Mouse (Mus musculus) ovary, adult 18-20 months (tissue): ENCODE data around the gene Lrrc10b.
A peak's percentile ranks its signal among the peaks of the same experiment; 100 is the strongest.

ENCODE experiments used
- DNase-seq: peaks from one replicate; pipeline ENCODE4 v3.0.0; 2022; ENCODE audit warnings: low spot score, mixed read lengths

The Lrrc10b gene

GRCm38 (mm10) chr19:10456752-10457483, at the start of gene Lrrc10b:
Gene Lrrc10b (minus strand): TSS chr19:10457473.
- peak; percentile 39 for DNase-seq

- DNase-seq, result no peak
These were observed 45.3 kb upstream of the Lrrc10b start for GRCm38 (mm10) chr19:10502571-10502970.

GRCm38 (mm10) chr19:10500581-10500980, 43.3 kb upstream of the Lrrc10b start:
- no peak for DNase-seq

GRCm38 (mm10) chr19:10497512-10498160, 40.4 kb upstream of the Lrrc10b start:
- DNase-seq, result no peak

- no peak for DNase-seq
These were observed 39.7 kb upstream of the Lrrc10b start for GRCm38 (mm10) chr19:10496976-10497375.

- DNase-seq, result no peak
These were observed 38.4 kb upstream of the Lrrc10b start for GRCm38 (mm10) chr19:10495670-10496069.

- peak; percentile 19 for DNase-seq
These were observed 29.0 kb upstream of the Lrrc10b start for GRCm38 (mm10) chr19:10486264-10486738.

GRCm38 (mm10) chr19:10482703-10483102, 25.4 kb upstream of the Lrrc10b start, which contains the start of gene Ppp1r32:
Gene Ppp1r32 (minus strand): TSS chr19:10482928.
- no peak for DNase-seq

GRCm38 (mm10) chr19:10479541-10479940, 22.3 kb upstream of the Lrrc10b start:
- DNase-seq, result no peak

- DNase-seq, result no peak
These were observed 16.5 kb upstream of the Lrrc10b start for GRCm38 (mm10) chr19:10473779-10474178.

GRCm38 (mm10) chr19:10472958-10473357, 15.7 kb upstream of the Lrrc10b start:
- DNase-seq, result no peak

GRCm38 (mm10) chr19:10469171-10469658, 11.9 kb upstream of the Lrrc10b start:
- no peak for DNase-seq

- no peak for DNase-seq
These were observed 7.2 kb upstream of the Lrrc10b start for GRCm38 (mm10) chr19:10464427-10464826.

GRCm38 (mm10) chr19:10461584-10461983, 4.3 kb upstream of the Lrrc10b start:
- no peak for DNase-seq

GRCm38 (mm10) chr19:10459907-10460306, 2.6 kb upstream of the Lrrc10b start:
- DNase-seq, result no peak

- DNase-seq, result peak; percentile 23
These were observed 823 bp upstream of the Lrrc10b start for GRCm38 (mm10) chr19:10458096-10458495.

GRCm38 (mm10) chr19:10457484-10457800, 169 bp upstream of the Lrrc10b start:
- peak; percentile 75 for DNase-seq

- DNase-seq, result no peak
These were observed 1.9 kb downstream of the Lrrc10b start for GRCm38 (mm10) chr19:10455437-10455806.

GRCm38 (mm10) chr19:10454718-10455436, 2.4 kb downstream of the Lrrc10b start:
- peak; percentile 59 for DNase-seq

- no peak for DNase-seq
These were observed 7.6 kb downstream of the Lrrc10b start for GRCm38 (mm10) chr19:10449708-10450107.

- no peak for DNase-seq
These were observed 8.1 kb downstream of the Lrrc10b start for GRCm38 (mm10) chr19:10449190-10449589.

- no peak for DNase-seq
These were observed 9.0 kb downstream of the Lrrc10b start for GRCm38 (mm10) chr19:10448275-10448674.
